Mouse (Mus musculus): ENCODE measurements at regions not wholly inside any gene's neighbourhood (a gene's known extent, or its start where the extent isn't known, plus 50 kb on each side); places are given as distances from the start of the nearest gene placed in this dataset.

DNA sequence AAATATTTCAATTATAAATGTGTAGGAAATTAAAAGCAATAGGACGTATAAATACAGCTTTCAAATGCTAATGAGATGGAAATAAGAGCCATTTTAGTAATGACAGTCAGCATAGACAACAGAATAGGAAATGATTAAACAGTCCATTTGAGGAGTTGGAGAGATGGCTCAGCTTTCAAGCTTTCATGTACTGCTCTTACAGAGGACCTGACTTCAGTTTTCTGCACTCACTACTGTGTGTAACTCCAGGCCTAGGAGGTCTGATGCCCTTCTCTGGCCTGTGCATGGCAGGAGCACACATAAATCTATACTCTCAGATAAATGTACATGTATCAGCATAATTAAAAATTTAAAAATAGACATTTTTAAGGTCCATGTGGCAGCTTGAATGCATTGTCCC is 643.1 kb downstream of the Fgf12 start:
- no peak for DNase-seq (ENCODE audit: inconsistent ontology term)
